8 mouse cellular contexts compared by ENCODE assay signal in genomic region chr9:22260092-22260422, GRCm38 (mm10). TPM values are rescaled to one million over a fixed set of nuclear protein-coding genes. Genes with fewer than 3 reads are reported as not detected.
A peak's percentile ranks its signal among the peaks of the same experiment; 100 is the strongest.
DNase-seq lines count a peak whose midpoint lies in the region; ATAC-seq lines count a peak whose summit lies in the region.

No protein-coding gene starts in this region.

- no peaks in the 10 kb centered on the region; the same call in 1 of the 2 replicates for H3K27me3 ChIP-seq in kidney, embryonic 14.5 days (ENCODE audit: control insufficient read depth, insufficient read depth, low read length)
- no peaks in the 10 kb centered on the region for H3K27me3 ChIP-seq in embryonic facial prominence, embryonic 10.5 days (replicated peaks; ENCODE audit: low read depth, poor library complexity, severe bottlenecking)
- no peaks in the 10 kb centered on the region for H3K27me3 ChIP-seq in hindbrain, embryonic 14.5 days (ENCODE audit: control insufficient read depth, insufficient read depth, low read length)
- H3K27me3 ChIP-seq in midbrain, embryonic 13.5 days, result no peaks in the 10 kb centered on the region

- H3K9ac ChIP-seq in kidney, embryonic 14.5 days (ENCODE audit: low read depth, low read length), result no peak overlapping the region
- peak overlapping the region; percentile 77 for H3K9ac ChIP-seq in hindbrain, embryonic 14.5 days
- H3K9ac ChIP-seq in midbrain, embryonic 13.5 days (replicated peaks), result no peak overlapping the region

- peak overlapping the region; percentile 69 for H3K4me2 ChIP-seq in kidney, embryonic 14.5 days (replicated peaks; ENCODE audit: low read depth, low read length)
- peak overlapping the region; percentile 67 for H3K4me2 ChIP-seq in hindbrain, embryonic 14.5 days (replicated peaks)
- H3K4me2 ChIP-seq in midbrain, embryonic 13.5 days (replicated peaks), result peak overlapping the region; percentile 70

- 27% methylated on average over 3 of the region's 3 CpGs for WGBS in kidney, embryonic 14.5 days
- 25% methylated on average over 3 of the region's 3 CpGs for WGBS in embryonic facial prominence, embryonic 10.5 days
- 39% methylated on average over 3 of the region's 3 CpGs for WGBS in hindbrain, embryonic 14.5 days
- WGBS in midbrain, embryonic 13.5 days, result 34% methylated on average over 3 of the region's 3 CpGs

- no peak; the same call in 1 of the 2 replicates for ATAC-seq in kidney, embryonic 14.5 days (ENCODE audit: low FRiP score, low TSS enrichment)
- no peak for ATAC-seq in hindbrain, embryonic 14.5 days (ENCODE audit: low FRiP score)
- ATAC-seq in midbrain, embryonic 13.5 days, result no peak
- ATAC-seq in granulocyte monocyte progenitor cell, adult 5-6 weeks (replicated peaks; ENCODE audit: poor library complexity, severe bottlenecking), result no peak
- ATAC-seq in erythroid progenitor cell, adult 5-6 weeks (replicated peaks; ENCODE audit: low FRiP score, poor library complexity, severe bottlenecking), result no peak

- H3K36me3 ChIP-seq in kidney, embryonic 14.5 days (ENCODE audit: control insufficient read depth, insufficient read depth, low read length), result peaks cover 6% of the 10 kb centered on the region
- peaks cover 35% of the 10 kb centered on the region for H3K36me3 ChIP-seq in embryonic facial prominence, embryonic 10.5 days (replicated peaks)
- H3K36me3 ChIP-seq in hindbrain, embryonic 14.5 days (replicated peaks; ENCODE audit: control insufficient read depth, insufficient read depth), result peaks cover 5% of the 10 kb centered on the region; the same call in 1 of the 2 replicates
- H3K36me3 ChIP-seq in midbrain, embryonic 13.5 days, result peaks cover 28% of the 10 kb centered on the region

- no peaks in the 10 kb centered on the region for H3K4me1 ChIP-seq in kidney, embryonic 14.5 days (ENCODE audit: control insufficient read depth, insufficient read depth, low read length)
- H3K4me1 ChIP-seq in embryonic facial prominence, embryonic 10.5 days, result no peaks in the 10 kb centered on the region
- no peaks in the 10 kb centered on the region for H3K4me1 ChIP-seq in hindbrain, embryonic 14.5 days (replicated peaks; ENCODE audit: control insufficient read depth, insufficient read depth, low read length)
- H3K4me1 ChIP-seq in midbrain, embryonic 13.5 days (replicated peaks), result no peaks in the 10 kb centered on the region

- H3K27ac ChIP-seq in kidney, embryonic 14.5 days (ENCODE audit: low read depth, low read length), result no peak overlapping the region
- H3K27ac ChIP-seq in embryonic facial prominence, embryonic 10.5 days (replicated peaks), result 0 out of 2 replicates have a peak overlapping the region, but pooled peaks have one; percentile 87
- H3K27ac ChIP-seq in hindbrain, embryonic 14.5 days, result no peak overlapping the region
- no peak overlapping the region for H3K27ac ChIP-seq in midbrain, embryonic 13.5 days

- H3K4me3 ChIP-seq in kidney, embryonic 14.5 days (ENCODE audit: low read length), result peak overlapping the region; percentile 73
- peak overlapping the region; percentile 80 for H3K4me3 ChIP-seq in embryonic facial prominence, embryonic 10.5 days
- H3K4me3 ChIP-seq in hindbrain, embryonic 14.5 days (replicated peaks; ENCODE audit: low read length), result peak overlapping the region; percentile 58
- H3K4me3 ChIP-seq in midbrain, embryonic 13.5 days (replicated peaks), result peak overlapping the region; percentile 71

- DNase-seq in kidney, adult 11 months, result no peak
- no peak for DNase-seq in embryonic facial prominence, embryonic 10.5 days (ENCODE audit: low spot score)
- no peak for DNase-seq in hindbrain, embryonic 14.5 days (ENCODE audit: low spot score)
- DNase-seq in layer of hippocampus, adult 11-12 months (ENCODE audit: low spot score), result no peak

- peaks cover 10% of the 10 kb centered on the region for H3K9me3 ChIP-seq in kidney, embryonic 14.5 days (ENCODE audit: control insufficient read depth, low read length)
- peaks cover 15% of the 10 kb centered on the region for H3K9me3 ChIP-seq in embryonic facial prominence, embryonic 10.5 days
- H3K9me3 ChIP-seq in hindbrain, embryonic 14.5 days (ENCODE audit: control insufficient read depth, low read length), result peaks cover 6% of the 10 kb centered on the region
- peaks cover 7% of the 10 kb centered on the region; the same call in 1 of the 2 replicates for H3K9me3 ChIP-seq in midbrain, embryonic 13.5 days

RNA-seq across cellular contexts. Expression of gene Zfp599, which starts 0.4 kb away (rescaled TPM):
- 5.3 and 7.8 TPM in 2 replicates for polyA plus RNA-seq in kidney, embryonic 14.5 days (2014; fragmentation: Nextera tagmentation; extraction: Ambion mirVana)
- polyA plus RNA-seq in embryonic facial prominence, embryonic 10.5 days (2016; fragmentation: Nextera tagmentation; extraction: Ambion mirVana), result 8.3 and 9.3 TPM in 2 replicates
- polyA plus RNA-seq in hindbrain, embryonic 14.5 days (2014; fragmentation: Nextera tagmentation; extraction: Ambion mirVana), result 8.5 and 8.6 TPM in 2 replicates
- 9.7 and 10.0 TPM in 2 replicates for polyA plus RNA-seq in midbrain, embryonic 13.5 days (2015; fragmentation: Nextera tagmentation; extraction: Ambion mirVana)
- 1.3 and 3.1 TPM in 2 replicates for total RNA-seq in granulocyte monocyte progenitor cell, adult 5-6 weeks (2014; fragmentation: Nextera tagmentation)
- total RNA-seq in granulocyte monocyte progenitor cell, adult 5-6 weeks (2017), result 8.9 and 10.3 TPM in 2 replicates
- 0.36 TPM in 1 of 2 replicates, not detected in the other for total RNA-seq in erythroid progenitor cell, adult 5-6 weeks (2015; ENCODE audit: low replicate concordance)
- total RNA-seq in erythroid progenitor cell, adult 5-6 weeks (2017; ENCODE audit: low replicate concordance), result 0.77 and 1.1 TPM in 2 replicates

RNA-seq across cellular contexts. Expression of gene Zfp809, which starts 34.5 kb away (rescaled TPM):
- 19.8 and 24.6 TPM in 2 replicates for polyA plus RNA-seq in kidney, embryonic 14.5 days (2014; fragmentation: Nextera tagmentation; extraction: Ambion mirVana)
- 11.2 and 12.7 TPM in 2 replicates for polyA plus RNA-seq in embryonic facial prominence, embryonic 10.5 days (2016; fragmentation: Nextera tagmentation; extraction: Ambion mirVana)
- 10.5 and 11.5 TPM in 2 replicates for polyA plus RNA-seq in hindbrain, embryonic 14.5 days (2014; fragmentation: Nextera tagmentation; extraction: Ambion mirVana)
- 10.1 and 13.4 TPM in 2 replicates for polyA plus RNA-seq in midbrain, embryonic 13.5 days (2015; fragmentation: Nextera tagmentation; extraction: Ambion mirVana)
- 50.6 and 54.9 TPM in 2 replicates for total RNA-seq in granulocyte monocyte progenitor cell, adult 5-6 weeks (2014; fragmentation: Nextera tagmentation)
- total RNA-seq in granulocyte monocyte progenitor cell, adult 5-6 weeks (2017), result 20.4 and 27.2 TPM in 2 replicates
- total RNA-seq in erythroid progenitor cell, adult 5-6 weeks (2015; ENCODE audit: low replicate concordance), result 12.3 and 15.5 TPM in 2 replicates
- total RNA-seq in erythroid progenitor cell, adult 5-6 weeks (2017; ENCODE audit: low replicate concordance), result 14.1 and 20.1 TPM in 2 replicates

RNA-seq across cellular contexts. Expression of gene Zfp810, which starts 47.4 kb away (rescaled TPM):
- 18.5 and 28.8 TPM in 2 replicates for polyA plus RNA-seq in kidney, embryonic 14.5 days (2014; fragmentation: Nextera tagmentation; extraction: Ambion mirVana)
- polyA plus RNA-seq in embryonic facial prominence, embryonic 10.5 days (2016; fragmentation: Nextera tagmentation; extraction: Ambion mirVana), result 26.3 and 29.7 TPM in 2 replicates
- 28.0 and 32.8 TPM in 2 replicates for polyA plus RNA-seq in hindbrain, embryonic 14.5 days (2014; fragmentation: Nextera tagmentation; extraction: Ambion mirVana)
- 39.9 and 43.3 TPM in 2 replicates for polyA plus RNA-seq in midbrain, embryonic 13.5 days (2015; fragmentation: Nextera tagmentation; extraction: Ambion mirVana)
- total RNA-seq in granulocyte monocyte progenitor cell, adult 5-6 weeks (2014; fragmentation: Nextera tagmentation), result 10.4 and 17.4 TPM in 2 replicates
- total RNA-seq in granulocyte monocyte progenitor cell, adult 5-6 weeks (2017), result 9.4 and 16.3 TPM in 2 replicates
- 2.1 and 4.3 TPM in 2 replicates for total RNA-seq in erythroid progenitor cell, adult 5-6 weeks (2015; ENCODE audit: low replicate concordance)
- 0.64 and 4.5 TPM in 2 replicates for total RNA-seq in erythroid progenitor cell, adult 5-6 weeks (2017; ENCODE audit: low replicate concordance)
